Mouse (Mus musculus) C3H10T1/2 (cell line): Measurements from ENCODE around the gene Amdhd2. TPM values are rescaled to one million over a fixed set of nuclear protein-coding genes. Genes with fewer than 3 reads are reported as not detected.

ENCODE experiments used
- polyA plus RNA-seq, 2 experiments: library from polyadenylated mRNA; unstranded; fragments of >200 nt; fragmentation: generic; extraction: Trizol; gene quantifications; one replicate each; pipeline ENCODE4 v1.2.1; 2012; ENCODE audit warnings: missing spikeins in 2 of 2

Gene Amdhd2
- 10 to 100 TPM; 37.7 to 66.7 TPM for polyA plus RNA-seq

DNA sequence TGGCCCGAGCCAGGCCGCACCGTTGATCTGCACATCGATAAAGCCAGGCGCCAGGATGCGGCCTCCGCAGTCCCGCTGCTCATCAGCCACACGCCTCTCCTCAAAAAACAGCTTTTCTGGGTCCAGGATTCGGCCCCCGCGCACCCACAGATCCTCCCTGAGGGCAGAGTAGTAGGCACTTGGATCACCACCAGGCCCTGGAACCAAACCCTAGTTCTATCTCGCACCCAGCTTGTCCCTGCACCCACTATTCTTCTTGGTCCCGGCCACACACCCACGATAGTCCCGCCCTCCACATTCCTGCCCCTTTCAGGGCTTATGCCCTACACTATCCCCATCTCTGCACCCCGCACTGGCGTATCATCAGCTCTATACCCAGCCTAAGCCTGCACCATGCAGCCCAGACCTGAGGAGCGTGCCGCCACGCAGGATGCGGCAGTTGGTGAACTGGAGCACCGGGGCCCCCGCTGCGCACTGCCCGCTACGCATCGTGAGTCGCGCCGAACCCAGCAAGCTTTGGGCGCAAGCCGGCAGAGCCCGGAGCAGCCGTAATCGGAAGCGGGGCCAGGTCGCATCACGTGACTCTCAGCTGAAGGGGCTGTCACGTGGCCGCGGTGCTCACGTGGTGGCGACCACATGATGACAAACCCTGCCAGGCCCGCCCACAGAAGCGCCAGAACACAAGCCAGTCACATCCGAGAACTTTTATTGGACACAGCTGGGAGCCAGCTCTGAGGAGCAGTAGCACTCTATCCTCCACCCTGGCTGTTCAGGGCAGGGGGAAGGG lies at the start of gene Amdhd2:
Gene Amdhd2, minus strand, starts transcription at position 591 of the 787 bp plus-strand sequence.

DNA sequence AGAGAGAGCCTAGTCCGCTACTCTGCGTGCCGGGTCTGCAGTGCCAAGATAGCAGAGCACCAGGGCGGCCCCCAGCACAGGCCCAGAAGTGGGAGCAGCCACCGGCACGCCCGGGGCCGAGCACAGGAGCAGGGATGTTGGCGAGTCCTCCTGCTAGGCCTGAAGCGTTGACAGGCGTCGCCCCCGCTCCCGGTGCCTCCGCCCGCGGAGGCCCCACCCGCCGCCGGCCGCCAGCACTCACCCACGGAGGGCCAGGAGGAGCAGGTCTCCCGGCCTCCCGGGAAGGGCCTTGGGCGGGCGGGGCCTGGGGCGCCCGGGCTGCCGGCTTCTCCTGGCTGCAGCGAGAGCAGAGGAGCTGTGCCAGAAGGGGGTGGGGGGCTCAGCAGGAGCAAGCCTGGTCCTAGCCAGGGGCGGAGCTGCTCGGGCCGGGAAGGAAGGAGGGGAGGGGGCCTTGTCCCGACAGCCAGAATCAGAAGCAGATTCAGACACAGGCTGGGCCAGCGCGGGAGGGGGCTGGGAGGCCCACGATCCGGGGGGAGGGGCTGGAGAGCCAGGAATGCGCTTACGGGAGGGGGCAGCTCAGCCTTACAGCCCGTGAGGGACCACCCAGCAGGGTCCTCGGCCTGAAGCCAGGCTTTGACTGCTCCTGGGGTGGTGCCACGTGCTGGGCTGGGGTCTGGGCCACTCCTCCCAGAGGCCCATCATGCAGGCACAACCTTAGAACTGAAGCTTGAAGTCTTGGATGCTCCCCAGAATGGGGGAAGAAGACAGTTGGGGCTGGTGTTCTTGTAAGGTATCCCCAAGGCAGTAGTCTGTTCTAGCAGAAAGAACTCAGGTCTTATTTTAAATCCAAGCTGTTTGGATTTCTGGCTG lies 45.7 kb upstream of the Amdhd2 start, which contains the start of gene Ntn3:
Gene Ntn3, minus strand, starts transcription at position 489 of the 873 bp plus-strand sequence.

DNA sequence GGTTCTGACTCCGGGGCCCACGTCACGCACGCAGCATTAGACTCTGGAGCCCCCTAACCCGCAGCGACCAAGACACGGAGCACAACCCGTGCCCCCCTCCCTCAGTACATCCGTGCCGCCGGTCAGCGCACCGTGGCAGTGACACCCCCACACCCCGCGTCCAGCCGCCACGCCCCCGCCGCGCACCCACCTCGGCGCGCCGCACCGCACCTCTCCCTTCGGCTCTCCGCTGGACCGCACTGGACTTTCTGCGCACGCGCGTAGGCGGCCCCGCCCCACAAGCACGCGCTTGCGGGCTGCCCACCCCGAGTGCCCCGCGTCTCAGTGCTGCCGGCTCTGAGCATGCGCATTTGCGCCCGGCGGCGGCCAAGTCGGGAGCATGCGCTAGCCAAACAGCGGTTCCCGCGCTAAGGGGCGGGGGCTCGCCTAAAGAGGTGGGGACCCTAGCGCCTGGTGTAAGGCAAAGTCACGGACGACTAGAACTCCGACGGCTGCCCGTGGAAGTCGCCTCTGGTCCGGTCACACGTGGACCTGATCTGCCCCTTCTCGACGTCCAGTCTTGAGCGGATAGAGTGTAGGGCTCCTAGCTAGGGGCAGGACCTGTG lies 41.8 kb upstream of the Amdhd2 start, which contains the start of gene Tbc1d24:
Gene Tbc1d24, minus strand, starts transcription at position 279 of the 605 bp plus-strand sequence.

GRCm38 (mm10) chr17:24169317-24170065 lies 5.9 kb upstream of the Amdhd2 start, which contains the start of gene Atp6v0c:
TSS of gene Atp6v0c (minus strand) at chr17:24169702.

GRCm38 (mm10) chr17:24150824-24151223 lies 12.7 kb downstream of the Amdhd2 start, which contains the start of gene Pdpk1:
TSS of gene Pdpk1 (minus strand) at chr17:24150924.

Other genes with a start within 250 kb of the Amdhd2 start
- not detected for gene Dcpp3, start 246.3 kb downstream of the Amdhd2 start, polyA plus RNA-seq
- gene Sbp, start 222.1 kb downstream of the Amdhd2 start, polyA plus RNA-seq, result not detected
- gene Sbpl, start 208.5 kb downstream of the Amdhd2 start, polyA plus RNA-seq, result not detected
- under 1 TPM; 0.02 to 0.22 TPM for gene Prss30, start 183.2 kb downstream of the Amdhd2 start, polyA plus RNA-seq
- gene Prss22, start 165.7 kb downstream of the Amdhd2 start, polyA plus RNA-seq, result under 1 TPM; 0.46 to 0.69 TPM
- under 1 TPM; 0.09 to 0.12 TPM for gene Prss27, start 125.6 kb downstream of the Amdhd2 start, polyA plus RNA-seq
- gene Kctd5, start 90.3 kb downstream of the Amdhd2 start, polyA plus RNA-seq, result 10 to 100 TPM; 10.2 to 30.9 TPM
- gene Pdpk1, start 12.8 kb downstream of the Amdhd2 start, polyA plus RNA-seq, result 1 to 10 TPM in 1 of 2 experiments, under 1 TPM in 1; 0.56 to 6.5 TPM
- gene Atp6v0c, start 5.9 kb upstream of the Amdhd2 start, polyA plus RNA-seq, result 100 to 1,000 TPM; 513 to 615 TPM
- 1 to 10 TPM in 1 of 2 experiments, under 1 TPM in 1; 0.42 to 4.6 TPM for gene Tbc1d24, start 41.8 kb upstream of the Amdhd2 start, polyA plus RNA-seq
- 1 to 10 TPM in 1 of 2 experiments, under 1 TPM in 1; 0.22 to 1.1 TPM for gene Ntn3, start 45.8 kb upstream of the Amdhd2 start, polyA plus RNA-seq
- 1 to 10 TPM; 6.6 to 7.0 TPM for gene Tedc2, start 57.1 kb upstream of the Amdhd2 start, polyA plus RNA-seq
- gene Ccnf, start 87.7 kb upstream of the Amdhd2 start, polyA plus RNA-seq, result 10 to 100 TPM; 28.1 to 29.1 TPM
- gene Abca17, start 187.3 kb upstream of the Amdhd2 start, polyA plus RNA-seq, result under 1 TPM in 1 of 2 experiments, not detected in 1; 0.01 TPM
- gene Abca3, start 188.2 kb upstream of the Amdhd2 start, polyA plus RNA-seq, result 10 to 100 TPM in 1 of 2 experiments, 1 to 10 TPM in 1; 2.9 to 15.9 TPM